Mouse (Mus musculus) brain, embryonic 14.5 days (tissue): ENCODE measurements around the gene Armc3. TPM values are rescaled to one million over a fixed set of nuclear protein-coding genes. Genes with fewer than 3 reads are reported as not detected.
A peak's percentile ranks its signal among the peaks of the same experiment; 100 is the strongest.
"Not testable (repeated sequence)": the region's sequence is repeated elsewhere in the genome, so short reads cannot be mapped to it uniquely, and the experiment has no call there.

Source experiments
- DNase-seq: peaks from one replicate; pipeline ENCODE4 v3.0.0-alpha.2; 2011; ENCODE audit warnings: low read depth
- CTCF ChIP-seq: fragments of 200-500 bp; IDR thresholded peaks from 2 replicates; pipeline ENCODE4 v1.5.1; 2012; ENCODE audit warnings: inconsistent platforms, mild to moderate bottlenecking, moderate library complexity, borderline replicate concordance; ENCODE audit not compliant: insufficient read depth, insufficient read length; ENCODE audit errors: extremely low read depth
- POLR2A ChIP-seq: fragments of 200-500 bp; IDR thresholded peaks from 2 replicates; pipeline ENCODE4 v1.6.1; 2012; ENCODE audit warnings: mild to moderate bottlenecking, inconsistent platforms, borderline replicate concordance; ENCODE audit not compliant: poor library complexity, insufficient read depth, insufficient read length, severe bottlenecking; ENCODE audit errors: extremely low read depth
- polyA plus RNA-seq: library from polyadenylated mRNA; depleted of rRNA; stranded (reverse); fragments of >200 nt; gene quantifications from 2 replicates; pipeline ENCODE4 v1.2.3, GENCODE M21; 2012

The Armc3 gene
- polyA plus RNA-seq, 1 experiment, result 0.90 TPM

DNA sequence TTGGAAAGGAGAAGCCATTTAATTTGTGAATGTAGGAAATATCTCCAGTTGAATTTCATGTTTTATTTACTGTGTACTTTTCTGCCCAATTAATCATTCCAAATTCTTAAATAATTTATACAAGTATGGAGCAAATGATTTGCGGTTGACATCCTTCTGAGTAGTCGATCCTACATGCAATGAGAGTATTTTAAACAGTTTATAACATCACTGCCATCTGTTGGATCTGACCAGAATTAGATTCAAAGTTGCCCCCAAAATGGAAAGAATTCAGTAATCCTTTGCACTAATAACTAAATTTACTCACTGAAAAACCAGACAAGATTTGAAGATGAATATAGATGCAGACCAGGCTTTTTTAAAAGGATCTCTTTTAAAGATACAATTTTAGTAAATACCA, 75.5 kb downstream of the Armc3 start:
- TF ChIP-seq POLR2A, result no peak
- no peak for TF ChIP-seq CTCF
- peak; percentile 45 for DNase-seq

DNA sequence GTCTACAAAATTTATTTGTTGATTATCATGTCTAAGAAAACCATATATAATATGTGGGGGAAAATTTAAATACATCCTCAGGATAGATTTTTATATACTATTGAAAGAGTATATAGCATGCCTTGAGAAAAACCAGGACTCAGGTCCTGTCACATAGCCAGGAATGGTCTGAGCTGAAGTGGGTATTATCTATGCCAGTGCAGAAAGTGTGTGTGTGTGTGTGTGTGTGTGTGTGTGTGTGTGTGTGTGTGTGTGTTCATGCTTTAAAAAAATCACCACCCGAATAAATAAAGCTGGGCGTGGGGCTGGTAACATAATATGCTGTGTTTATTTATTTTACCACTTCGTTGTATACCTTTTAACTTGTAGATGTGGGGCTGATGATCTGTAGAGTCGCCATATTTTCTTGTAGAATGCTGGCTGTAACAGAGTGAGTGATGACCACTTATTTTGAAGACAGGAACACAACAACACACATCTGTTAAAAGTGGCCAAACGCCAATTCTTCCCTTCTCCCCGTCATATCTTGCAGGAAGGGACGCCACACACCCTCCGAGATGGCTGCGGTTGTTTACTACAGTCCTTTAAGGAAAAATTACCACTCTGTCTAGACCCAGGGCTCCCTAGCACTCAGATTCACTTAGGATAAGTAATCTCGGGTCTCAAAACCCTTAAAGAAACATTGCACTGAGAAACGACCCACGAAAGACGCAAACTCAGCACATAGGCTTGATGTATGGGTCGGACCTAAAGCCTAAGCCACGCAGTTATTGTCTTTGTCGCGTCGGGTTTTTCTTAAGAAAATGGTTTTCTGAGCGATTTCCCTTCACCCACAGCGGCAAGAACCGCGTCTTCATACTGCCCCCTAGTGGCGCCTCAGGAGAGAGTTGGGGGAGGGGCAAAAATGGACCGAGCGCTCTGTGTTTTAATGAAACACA, 76.8 kb downstream of the Armc3 start:
- peak; percentile 93 for TF ChIP-seq CTCF
- no peak for TF ChIP-seq POLR2A

DNA sequence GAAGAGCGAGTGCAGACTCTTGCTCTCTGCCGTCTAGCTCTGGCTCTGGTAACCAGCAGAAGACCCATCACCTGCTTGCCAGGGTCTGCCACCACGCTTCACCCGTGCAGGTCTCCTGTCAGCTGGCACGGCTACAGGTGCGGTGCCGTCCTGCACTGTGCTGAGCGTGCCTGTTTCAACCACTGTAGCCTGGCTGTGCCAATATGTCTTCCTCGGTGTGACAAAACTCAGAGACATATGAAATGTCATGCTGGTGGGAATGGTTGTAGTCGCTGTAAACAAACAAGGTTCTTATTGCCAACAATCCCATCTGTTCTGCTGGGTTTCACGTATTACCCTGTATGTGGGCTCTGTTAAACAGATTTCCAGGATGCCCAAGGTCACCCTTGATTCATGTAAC, 81.2 kb downstream of the Armc3 start:
- TF ChIP-seq POLR2A (no peak), CTCF (no peak)
- DNase-seq, result peak; percentile 76

More for the DNA sequence above, 76.8 kb downstream of the Armc3 start:
- DNase-seq, result peak; percentile 95

DNA sequence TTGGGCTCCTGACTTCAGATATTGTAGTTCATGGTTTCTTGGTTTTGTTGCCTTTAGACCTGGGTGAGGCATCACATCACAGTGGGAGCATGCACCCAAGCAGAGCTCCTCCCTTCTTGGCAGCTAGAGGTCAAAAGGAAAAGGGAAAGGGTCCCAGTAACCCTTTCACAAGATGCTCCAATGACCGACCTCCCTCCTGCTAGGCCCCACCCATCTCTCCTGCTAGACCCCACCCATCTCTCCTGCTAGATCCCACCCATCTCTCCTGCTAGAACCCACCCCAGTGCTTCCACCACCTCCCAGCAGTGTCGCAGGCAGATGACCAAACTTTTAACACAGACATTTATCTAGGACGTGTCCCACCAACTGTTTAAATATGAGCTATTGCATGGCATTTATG, 93.3 kb downstream of the Armc3 start:
- TF ChIP-seq POLR2A (no peak), CTCF (no peak)

DNA sequence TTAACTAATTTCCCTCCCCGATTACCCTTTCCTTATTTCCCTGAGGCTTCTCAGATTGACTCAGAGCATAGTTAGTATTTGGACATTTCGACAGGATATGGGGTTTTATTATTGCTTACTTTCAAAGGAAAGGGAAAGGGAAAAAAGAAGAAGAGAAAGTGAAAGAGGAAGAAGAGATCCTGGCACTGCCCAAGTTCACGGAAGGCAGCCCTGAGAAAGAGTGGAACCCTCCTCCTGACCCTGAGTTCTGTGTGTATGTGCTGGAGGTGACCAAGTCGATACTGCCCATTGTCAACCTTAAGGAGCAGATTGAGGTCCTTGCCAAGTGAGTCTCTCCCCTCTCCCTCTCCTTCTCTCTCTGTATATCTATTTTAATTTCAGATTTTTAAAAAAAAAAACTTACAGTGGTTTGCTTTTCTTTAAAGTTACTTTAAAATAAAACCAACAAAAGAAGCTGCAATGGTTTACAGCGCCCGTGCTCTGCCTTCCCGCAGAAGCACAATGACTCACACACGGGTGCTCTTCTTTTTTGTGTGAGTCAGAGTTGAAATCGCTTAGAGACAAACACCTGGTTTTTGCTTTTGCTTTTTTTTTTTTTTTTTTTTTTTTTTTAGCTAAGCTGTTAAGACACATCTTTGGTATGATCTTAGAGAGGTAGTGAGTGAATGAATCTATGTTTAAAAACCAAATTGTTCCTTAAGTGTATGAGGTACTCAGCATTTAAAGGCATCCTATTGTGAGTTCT, 101.4 kb downstream of the Armc3 start:
- TF ChIP-seq CTCF, result no peak
- no peak for TF ChIP-seq POLR2A
- no peak for DNase-seq

More for the DNA sequence above, 93.3 kb downstream of the Armc3 start:
- no peak for DNase-seq

DNA sequence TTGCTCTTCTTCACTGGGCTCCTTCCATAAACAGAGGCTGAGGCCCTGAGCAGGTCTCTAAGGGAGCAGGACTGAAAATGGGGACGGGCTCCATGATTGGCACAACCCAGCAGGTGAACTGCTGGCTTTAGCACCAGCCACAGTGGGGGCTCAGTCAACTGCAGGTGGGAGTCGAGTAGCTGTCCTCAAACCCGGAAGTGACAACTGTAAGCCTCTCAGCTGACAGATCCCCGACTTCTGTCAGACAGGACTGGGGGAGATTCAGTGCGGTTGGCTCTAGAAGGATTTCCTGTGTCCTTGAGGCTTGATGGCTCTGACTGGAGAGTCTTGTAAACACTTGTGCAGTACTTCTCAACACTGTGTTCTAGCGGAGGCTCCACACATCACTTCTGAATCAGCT, 102.1 kb downstream of the Armc3 start:
- DNase-seq, result no peak

DNA sequence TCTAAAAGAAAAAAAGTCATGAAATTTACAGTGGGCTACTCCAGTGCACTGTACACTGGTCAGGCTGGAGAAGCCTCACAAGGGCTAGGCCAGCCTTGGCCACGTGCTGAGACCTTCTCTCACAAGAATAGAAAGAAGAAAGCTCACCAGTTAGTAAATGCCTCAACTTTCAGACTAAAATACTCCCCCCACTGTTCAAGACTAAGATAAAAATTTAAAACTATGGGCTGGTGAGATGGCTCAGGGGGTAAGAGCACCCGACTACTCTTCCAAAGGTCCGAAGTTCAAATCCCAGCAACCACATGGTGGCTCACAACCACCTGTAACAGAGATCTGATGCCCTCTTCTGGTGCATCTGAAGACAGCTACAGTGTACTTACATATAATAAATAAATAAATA, 104.0 kb downstream of the Armc3 start:
- not testable (repeated sequence) for DNase-seq

More for the DNA sequence above, 102.1 kb downstream of the Armc3 start:
- TF ChIP-seq CTCF (no peak), POLR2A (no peak)

DNA sequence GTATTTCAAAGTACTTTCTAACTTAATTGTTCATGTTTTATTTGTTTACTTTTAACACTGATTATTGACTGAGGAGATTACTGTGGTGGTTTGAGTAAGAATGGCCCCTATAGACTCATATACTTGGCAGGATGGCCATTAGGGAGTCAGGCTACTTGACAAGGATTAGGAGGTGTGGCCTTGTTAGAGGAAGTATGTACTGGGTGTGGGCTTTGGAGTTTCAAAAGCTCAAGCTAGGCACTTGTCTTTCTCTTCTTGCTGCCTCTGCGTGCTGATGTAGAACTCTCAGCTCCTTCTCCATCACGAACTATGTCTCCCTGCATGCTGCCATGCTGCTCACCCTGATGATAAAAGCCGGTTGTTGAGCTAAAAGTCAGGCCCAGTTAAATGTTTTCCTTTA, 111.4 kb downstream of the Armc3 start:
- no peak for DNase-seq
- TF ChIP-seq CTCF (no peak), POLR2A (no peak)

DNA sequence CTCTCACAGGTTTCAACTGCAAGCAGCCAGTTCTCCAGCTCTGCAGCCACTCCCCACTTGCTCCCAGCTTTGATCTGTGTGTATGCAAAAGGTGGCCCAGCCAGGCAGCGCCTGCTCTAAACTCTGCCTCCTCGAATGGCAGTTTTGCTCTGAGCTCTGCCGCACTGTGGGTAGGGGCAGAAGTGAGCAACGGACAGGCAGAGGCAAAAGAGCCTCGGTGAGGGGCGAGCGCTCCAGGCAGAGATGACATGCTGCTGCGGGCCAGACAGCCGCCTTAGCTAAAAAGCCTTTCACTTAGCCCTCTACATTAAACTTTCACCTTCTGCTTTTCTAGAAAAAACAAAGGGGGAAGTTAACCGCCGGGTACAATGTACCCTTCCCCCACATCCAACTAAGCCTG, 117.0 kb downstream of the Armc3 start:
- DNase-seq, result no peak
- TF ChIP-seq CTCF (no peak), POLR2A (no peak)

DNA sequence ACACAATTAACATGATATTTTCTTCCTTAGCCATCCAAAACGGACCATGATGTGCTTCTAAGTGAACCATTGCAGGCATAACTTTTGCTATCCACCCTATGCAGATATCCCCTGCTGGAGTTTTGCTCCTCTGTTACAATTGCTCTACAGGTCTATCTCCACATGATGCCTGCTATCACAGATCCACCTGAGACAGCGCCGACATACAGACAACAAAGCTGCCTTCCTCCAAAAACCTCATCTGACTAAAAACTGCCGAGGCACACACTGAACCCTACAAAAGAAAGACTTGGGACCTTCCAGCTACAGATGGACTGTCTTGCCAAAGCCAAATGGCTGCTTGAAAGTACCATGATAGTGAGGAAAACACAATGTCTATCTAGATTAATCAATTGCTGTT, 117.6 kb downstream of the Armc3 start:
- no peak for DNase-seq
- TF ChIP-seq CTCF (no peak), POLR2A (no peak)

DNA sequence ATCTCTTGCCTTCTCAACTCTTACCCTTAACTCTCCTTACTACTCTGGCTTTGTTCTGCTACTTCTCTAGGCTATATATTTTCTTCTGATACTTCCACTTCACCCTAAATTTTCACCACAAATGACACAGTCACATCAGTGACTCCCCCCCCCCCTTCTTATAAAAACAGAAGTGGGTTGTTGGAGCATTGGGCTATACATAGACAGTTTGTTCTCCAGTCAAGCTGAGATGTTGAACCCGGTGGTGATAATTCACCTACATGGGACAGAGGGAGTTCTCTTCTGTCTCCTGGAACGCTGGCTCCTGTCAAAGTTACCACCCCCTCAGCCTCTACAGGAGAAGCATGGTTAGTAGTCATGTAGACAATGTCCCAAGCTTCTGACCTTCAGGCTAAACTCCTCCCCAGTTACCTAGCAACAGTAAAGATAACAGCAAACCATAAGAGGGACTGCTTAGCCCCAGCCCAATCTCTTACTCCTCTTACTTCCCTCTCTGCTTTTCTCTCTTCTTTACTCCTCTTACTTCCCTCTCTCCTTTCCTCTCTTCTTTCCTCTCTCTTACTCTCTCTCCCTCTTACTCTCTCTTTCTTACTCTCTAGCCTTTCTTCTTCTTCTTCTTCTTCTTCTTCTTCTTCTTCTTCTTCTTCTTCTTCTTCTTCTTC, 118.2 kb downstream of the Armc3 start:
- DNase-seq, result not testable (repeated sequence)

DNA sequence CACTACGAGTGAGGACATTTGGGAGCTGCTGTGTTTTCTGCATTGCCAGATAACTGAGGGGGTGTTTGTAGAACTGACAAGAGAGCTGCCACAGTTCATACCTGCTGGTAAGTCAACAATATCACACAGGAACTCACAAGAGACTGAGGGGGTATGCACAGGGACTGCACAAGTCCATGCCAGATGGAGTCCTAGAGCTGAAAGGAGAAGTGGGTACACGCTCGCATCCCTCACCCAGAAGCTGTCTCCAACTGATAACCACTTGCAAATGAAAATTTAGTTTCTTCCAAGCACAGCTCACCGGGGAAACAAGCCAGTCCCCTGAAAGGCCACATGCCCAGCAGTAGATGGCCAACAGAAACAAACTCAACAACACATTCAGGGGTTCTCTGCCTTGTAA, 119.4 kb downstream of the Armc3 start:
- DNase-seq, result no peak
- TF ChIP-seq CTCF (no peak), POLR2A (no peak)

DNA sequence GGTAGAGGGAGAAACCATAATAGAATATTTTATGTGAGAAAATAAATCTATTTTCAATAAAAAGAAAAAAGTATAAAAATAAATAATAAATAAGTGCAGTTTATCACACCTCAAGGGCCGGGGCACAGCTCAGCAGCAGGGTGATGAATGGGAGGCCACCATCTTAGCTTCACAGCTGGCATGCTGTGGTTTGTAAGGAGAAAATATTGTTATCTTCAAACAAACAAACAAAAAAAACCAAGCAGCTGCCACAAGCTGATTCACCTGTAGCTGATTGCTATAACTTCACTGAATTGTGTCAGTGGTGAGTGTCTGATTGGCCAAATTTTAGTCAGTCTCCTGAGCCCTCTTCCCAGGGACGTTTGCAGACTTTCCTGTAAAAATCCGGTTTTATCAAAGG, 120.2 kb downstream of the Armc3 start:
- TF ChIP-seq CTCF (no peak), POLR2A (no peak)
- no peak for DNase-seq

DNA sequence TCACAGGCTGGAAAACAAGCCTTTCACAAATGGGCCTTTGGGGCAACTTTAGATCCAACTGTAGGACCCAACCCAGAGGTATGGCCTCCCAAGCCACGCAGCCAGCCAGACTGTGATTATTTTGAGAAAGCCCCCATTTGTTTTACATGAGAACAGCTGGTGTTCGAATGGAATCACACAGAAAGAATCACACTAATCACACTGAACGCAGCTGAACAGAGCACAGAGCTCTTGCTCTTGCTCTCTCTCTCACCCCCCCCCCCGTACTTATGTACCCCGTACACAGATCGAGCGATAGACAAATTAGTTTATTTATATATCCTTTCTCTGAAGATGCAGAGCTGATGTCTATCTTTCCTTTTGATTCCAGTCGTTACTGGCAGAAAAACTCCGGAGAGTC, 123.3 kb downstream of the Armc3 start:
- TF ChIP-seq CTCF, result no peak
- no peak for TF ChIP-seq POLR2A
- peak; percentile 50 for DNase-seq

DNA sequence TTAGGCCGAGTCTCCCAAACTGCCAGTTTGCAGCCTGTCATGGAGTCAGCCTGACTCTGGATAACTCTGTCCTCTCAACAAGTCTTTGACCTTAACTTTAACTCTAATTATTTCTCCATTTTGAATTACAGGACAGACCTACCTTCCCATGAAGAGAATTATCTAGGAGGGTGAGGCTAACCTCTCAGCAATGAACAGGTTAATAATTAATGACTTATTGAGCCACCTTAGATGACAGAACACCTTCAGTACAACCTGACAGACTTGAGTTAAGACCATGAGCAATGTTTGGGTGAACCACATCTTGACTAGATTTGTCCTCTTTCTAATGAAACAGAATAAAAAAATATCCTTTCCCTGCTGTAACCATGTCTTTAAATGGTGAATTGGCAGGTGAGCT, 127.3 kb downstream of the Armc3 start:
- no peak for TF ChIP-seq POLR2A
- no peak for TF ChIP-seq CTCF
- DNase-seq, result no peak
